Mouse (Mus musculus) kidney, postnatal 14 days (tissue): ENCODE measurements at regions not wholly inside any gene's neighbourhood (a gene's known extent, or its start where the extent isn't known, plus 50 kb on each side); places are given as distances from the start of the nearest gene placed in this dataset.
"Not testable (repeated sequence)": the region's sequence is repeated elsewhere in the genome, so short reads cannot be mapped to it uniquely, and the experiment has no call there.

Experiments used
- DNase-seq: peaks from one replicate; pipeline ENCODE4 v3.0.0; 2022; ENCODE audit warnings: mixed read lengths

- DNase-seq: no peak
Measured at GRCm38 (mm10) chr4:131432591-131433177, 405.4 kb downstream of the Ptpru start.

- DNase-seq: no peak
Measured at GRCm38 (mm10) chr4:131435222-131435621, 402.9 kb downstream of the Ptpru start.

GRCm38 (mm10) chr4:131438403-131438802, 399.7 kb downstream of the Ptpru start:
- DNase-seq: no peak

- DNase-seq: no peak
Measured at GRCm38 (mm10) chr4:131438883-131439282, 399.2 kb downstream of the Ptpru start.

- no peak for DNase-seq
Measured at GRCm38 (mm10) chr4:131440845-131441244, 397.2 kb downstream of the Ptpru start.

- DNase-seq: no peak
Measured at GRCm38 (mm10) chr4:131443518-131443917, 394.6 kb downstream of the Ptpru start.

- DNase-seq: not testable (repeated sequence)
Measured at GRCm38 (mm10) chr4:131450296-131450695, 387.8 kb downstream of the Ptpru start.

GRCm38 (mm10) chr4:131457551-131457950, 380.5 kb downstream of the Ptpru start:
- DNase-seq: no peak

- no peak for DNase-seq
Measured at GRCm38 (mm10) chr4:131459746-131460145, 378.3 kb downstream of the Ptpru start.

- DNase-seq: no peak
Measured at GRCm38 (mm10) chr4:131461312-131461711, 376.8 kb downstream of the Ptpru start.

- DNase-seq: no peak
Measured at GRCm38 (mm10) chr4:131461728-131462127, 376.4 kb downstream of the Ptpru start.

- DNase-seq: no peak
Measured at GRCm38 (mm10) chr4:131475023-131475422, 363.1 kb downstream of the Ptpru start.

GRCm38 (mm10) chr4:131478923-131479322, 359.2 kb downstream of the Ptpru start:
- DNase-seq: no peak

- no peak for DNase-seq
Measured at GRCm38 (mm10) chr4:131483958-131484605, 354.0 kb downstream of the Ptpru start.

GRCm38 (mm10) chr4:131484607-131485111, 353.4 kb downstream of the Ptpru start:
- DNase-seq: no peak

- no peak for DNase-seq
Measured at GRCm38 (mm10) chr4:131485126-131485825, 352.8 kb downstream of the Ptpru start.

GRCm38 (mm10) chr4:131486821-131487220, 351.3 kb downstream of the Ptpru start:
- DNase-seq: peak; percentile 82

- peak; percentile 66 for DNase-seq
Measured at GRCm38 (mm10) chr4:131488246-131488645, 349.8 kb downstream of the Ptpru start.

- peak; percentile 29 for DNase-seq
Measured at GRCm38 (mm10) chr4:131489056-131489455, 349.0 kb downstream of the Ptpru start.

- DNase-seq: no peak
Measured at GRCm38 (mm10) chr4:131491960-131492359, 346.1 kb downstream of the Ptpru start.

- no peak for DNase-seq
Measured at GRCm38 (mm10) chr4:131493726-131494125, 344.4 kb downstream of the Ptpru start.

- no peak for DNase-seq
Measured at GRCm38 (mm10) chr4:131496900-131497299, 341.2 kb downstream of the Ptpru start.

- DNase-seq: no peak
Measured at GRCm38 (mm10) chr4:131500928-131501650, 337.0 kb downstream of the Ptpru start.
